Mouse (Mus musculus): ENCODE measurements around the gene Phf20. TPM values are rescaled to one million over a fixed set of nuclear protein-coding genes. Genes with fewer than 3 reads are reported as not detected.

The Phf20 gene
- polyA plus RNA-seq, 1 experiment from 2014 or later: 119 TPM

DNA sequence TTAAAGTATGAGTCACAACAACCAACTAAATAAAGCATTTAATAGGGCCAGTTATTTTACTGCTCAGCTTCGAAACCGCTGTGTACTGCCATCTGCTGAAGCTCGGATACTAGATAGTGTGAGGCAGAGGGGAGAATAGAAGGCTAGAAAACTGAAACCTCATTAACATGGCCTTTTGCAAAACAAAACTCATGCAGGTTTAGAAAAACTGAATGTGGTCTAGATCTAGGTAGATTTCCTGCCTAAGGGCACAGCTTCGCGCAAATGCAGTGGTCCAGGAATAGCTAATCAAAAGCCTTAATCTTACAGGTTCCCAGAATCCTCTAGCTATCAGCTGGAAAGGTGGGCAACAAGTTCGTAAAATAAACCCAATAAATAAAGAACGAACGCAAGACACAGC is 115.2 kb downstream of the Phf20 start:
- ATAC-seq (ENCODE audit: low read depth): no peak
- Histone ChIP-seq H3K4me1 (ENCODE audit: control insufficient read depth, insufficient read depth, low read length) (0 out of 2 replicates have a peak, but pooled peaks cover 2% of the 10 kb centered on the region), H3K9ac (replicated peaks; ENCODE audit: low read depth, low read length) (peak overlapping the region; percentile 94), H3K27ac (ENCODE audit: low read depth, low read length) (peak overlapping the region; percentile 93), H3K9me3 (ENCODE audit: control insufficient read depth, low read length) (no peaks in the 10 kb centered on the region), H3K27me3 (ENCODE audit: control insufficient read depth, insufficient read depth, low read length) (no peaks in the 10 kb centered on the region), H3K4me3 (ENCODE audit: low read depth, low read length) (peak overlapping the region; percentile 96), H3K4me2 (ENCODE audit: low read depth, low read length) (peak overlapping the region; percentile 91), H3K36me3 (ENCODE audit: control insufficient read depth, insufficient read depth, low read length) (no peaks in the 10 kb centered on the region)
- WGBS: 19% methylated on average over 8 of the region's 8 CpGs

DNA sequence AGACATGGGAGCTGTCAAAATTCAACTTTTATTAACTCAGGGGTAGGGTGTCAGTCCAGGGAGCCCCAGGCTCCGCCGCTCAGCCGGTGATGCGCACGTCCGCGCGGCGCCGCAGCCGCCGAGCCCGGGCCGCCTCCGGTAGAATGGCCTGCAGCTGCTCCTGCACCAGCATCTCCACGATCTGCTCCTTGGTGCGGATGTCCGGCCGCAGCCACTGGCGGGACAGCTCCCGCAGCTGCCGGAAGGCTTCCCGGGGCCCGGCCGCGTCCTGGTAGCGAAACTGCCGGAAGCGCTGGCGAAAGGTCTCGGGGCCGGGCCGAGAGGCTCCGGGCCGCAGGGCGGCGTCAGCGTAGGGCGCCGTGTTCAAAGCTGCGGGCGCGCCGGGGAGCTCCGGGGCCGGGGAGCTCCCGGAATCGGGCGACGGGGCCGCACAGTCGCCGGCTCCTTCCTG is 115.6 kb downstream of the Phf20 start:
- Histone ChIP-seq H3K4me1 (ENCODE audit: control insufficient read depth, insufficient read depth, low read length) (0 out of 2 replicates have a peak, but pooled peaks cover 2% of the 10 kb centered on the region), H3K27me3 (ENCODE audit: control insufficient read depth, insufficient read depth, low read length) (no peaks in the 10 kb centered on the region), H3K4me2 (ENCODE audit: low read depth, low read length) (peak overlapping the region; percentile 91), H3K27ac (ENCODE audit: low read depth, low read length) (peak overlapping the region; percentile 93), H3K4me3 (ENCODE audit: low read depth, low read length) (peak overlapping the region; percentile 96), H3K9me3 (ENCODE audit: control insufficient read depth, low read length) (no peaks in the 10 kb centered on the region), H3K9ac (replicated peaks; ENCODE audit: low read depth, low read length) (peak overlapping the region; percentile 94), H3K36me3 (ENCODE audit: control insufficient read depth, insufficient read depth, low read length) (no peaks in the 10 kb centered on the region)
- ATAC-seq (ENCODE audit: low read depth): peak; percentile 45
- under 1% methylated on average over 51 of the region's 53 CpGs for WGBS

DNA sequence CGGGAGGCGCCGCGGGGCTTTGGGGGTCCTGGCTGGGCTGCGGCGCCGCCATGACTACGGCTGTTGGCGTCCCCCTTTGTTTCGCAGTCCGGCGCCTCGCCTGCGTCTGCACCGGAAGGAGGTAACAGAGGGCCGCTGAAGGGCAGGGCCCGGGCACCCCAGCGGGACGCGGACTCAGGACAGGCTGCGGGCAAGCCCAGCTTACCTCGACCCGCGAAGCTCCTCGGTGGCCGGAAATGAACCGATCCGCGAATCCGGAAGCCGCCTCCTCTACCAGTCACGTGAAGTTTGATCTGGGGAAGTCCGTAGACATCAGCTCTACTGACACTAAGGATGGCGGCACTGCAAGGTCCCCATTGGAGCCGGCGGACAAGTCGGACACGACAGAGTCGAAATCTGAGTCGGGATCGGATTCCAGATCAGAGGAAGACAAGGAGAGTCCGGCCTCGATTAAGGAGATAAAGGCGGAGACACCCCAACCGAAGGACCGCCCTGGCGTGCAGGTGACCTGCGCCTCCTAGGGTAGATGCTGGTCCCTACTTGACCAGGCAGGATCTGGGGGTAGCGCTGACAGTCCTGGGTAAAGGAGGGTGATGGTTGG is 116.1 kb downstream of the Phf20 start, which contains the start of the genes Cnbd2 and Scand1:
Gene Cnbd2 (plus strand): TSS at position 3 of the 601 bp plus-strand sequence.
Gene Scand1 (minus strand): TSS at position 408 of the 601 bp plus-strand sequence.
- H3K4me1 ChIP-seq (ENCODE audit: control insufficient read depth, insufficient read depth, low read length): 0 out of 2 replicates have a peak, but pooled peaks cover 2% of the 10 kb centered on the region
- peak within 1 kb of the TSS; percentile 93 for H3K27ac ChIP-seq (ENCODE audit: low read depth, low read length)
- no peaks in the 10 kb centered on the region for H3K36me3 ChIP-seq (ENCODE audit: control insufficient read depth, insufficient read depth, low read length)
- WGBS: under 1% methylated on average over 46 of the region's 49 CpGs
- peak within 1 kb of the TSS; percentile 96 for H3K4me3 ChIP-seq (ENCODE audit: low read depth, low read length)
- H3K27me3 ChIP-seq (ENCODE audit: control insufficient read depth, insufficient read depth, low read length): no peaks in the 10 kb centered on the region
- H3K9me3 ChIP-seq (ENCODE audit: control insufficient read depth, low read length): no peaks in the 10 kb centered on the region
- H3K4me2 ChIP-seq (ENCODE audit: low read depth, low read length): peak within 1 kb of the TSS; percentile 91
- peak; percentile 94 for ATAC-seq (ENCODE audit: low read depth)
- peak within 1 kb of the TSS; percentile 94 for H3K9ac ChIP-seq (replicated peaks; ENCODE audit: low read depth, low read length)

DNA sequence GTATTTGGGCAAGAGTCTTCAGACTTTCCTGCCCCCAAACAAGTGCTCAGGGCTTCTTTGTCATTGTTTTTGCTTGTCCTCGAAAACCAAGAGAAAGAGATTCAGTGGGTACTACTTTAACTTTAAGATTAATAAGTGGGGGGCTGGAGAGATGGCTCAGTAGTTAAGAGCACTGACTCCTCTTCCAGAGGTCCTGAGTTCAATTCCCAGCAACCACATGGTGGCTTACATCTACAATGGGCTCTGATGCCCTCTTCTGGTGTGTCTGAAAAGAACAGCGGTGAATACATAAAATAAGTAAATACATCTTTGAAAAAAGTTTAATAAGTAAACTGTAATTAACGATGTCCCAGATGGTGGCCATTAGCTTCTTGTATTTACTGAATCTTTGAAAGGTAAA is 116.9 kb downstream of the Phf20 start:
- 57% methylated on average over 3 of the region's 3 CpGs for WGBS
- Histone ChIP-seq H3K27me3 (ENCODE audit: control insufficient read depth, insufficient read depth, low read length) (no peaks in the 10 kb centered on the region), H3K9ac (replicated peaks; ENCODE audit: low read depth, low read length) (no peak overlapping the region; the same call in 1 of the 2 replicates), H3K4me1 (ENCODE audit: control insufficient read depth, insufficient read depth, low read length) (0 out of 2 replicates have a peak, but pooled peaks cover 2% of the 10 kb centered on the region), H3K9me3 (ENCODE audit: control insufficient read depth, low read length) (no peaks in the 10 kb centered on the region), H3K4me2 (ENCODE audit: low read depth, low read length) (peak overlapping the region; percentile 91), H3K27ac (ENCODE audit: low read depth, low read length) (no peak overlapping the region), H3K4me3 (ENCODE audit: low read depth, low read length) (peak overlapping the region; percentile 96), H3K36me3 (ENCODE audit: control insufficient read depth, insufficient read depth, low read length) (no peaks in the 10 kb centered on the region)
- no peak for ATAC-seq (ENCODE audit: low read depth)

DNA sequence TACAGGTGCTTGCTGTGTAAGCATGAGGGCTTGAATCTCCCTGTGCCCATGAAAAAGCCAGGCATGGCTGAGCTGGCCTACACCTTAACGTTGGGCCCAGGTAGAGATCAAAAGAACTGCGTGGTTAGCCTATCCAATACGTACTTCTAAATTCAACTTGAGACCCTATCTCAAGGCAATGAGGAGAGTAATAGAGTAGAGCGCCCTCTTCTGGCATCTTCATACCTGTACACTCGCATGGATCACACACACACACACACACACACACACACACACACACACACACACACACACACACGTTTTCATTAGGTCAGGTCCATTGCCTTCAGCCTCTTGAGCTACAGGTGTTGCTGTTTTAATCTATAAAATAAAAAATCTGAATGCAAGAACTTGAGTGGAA is 118.5 kb downstream of the Phf20 start:
- Histone ChIP-seq H3K4me3 (ENCODE audit: low read depth, low read length) (no peak overlapping the region), H3K4me1 (ENCODE audit: control insufficient read depth, insufficient read depth, low read length) (0 out of 2 replicates have a peak, but pooled peaks cover 2% of the 10 kb centered on the region)

DNA sequence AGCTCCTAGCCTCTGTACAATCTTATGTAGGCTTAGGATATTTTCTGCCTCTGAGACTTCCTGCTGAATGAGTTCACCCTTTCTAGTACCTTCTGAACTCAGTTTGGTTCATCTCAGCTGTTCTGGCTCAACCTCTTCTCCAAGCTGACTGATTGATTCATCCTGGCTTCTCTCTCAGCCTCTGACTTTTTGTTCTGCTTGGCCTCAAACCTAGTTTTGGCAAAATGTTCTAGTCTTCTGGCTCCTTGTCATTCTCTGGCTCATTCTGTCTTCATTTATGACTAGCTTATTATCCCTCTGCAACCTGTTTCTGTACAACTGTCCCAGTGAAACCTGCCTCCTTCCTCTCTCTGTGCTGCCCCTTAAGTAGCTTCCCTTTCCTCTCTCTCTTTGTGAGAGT is 122.2 kb downstream of the Phf20 start:
- ATAC-seq (ENCODE audit: low read depth): no peak
- no peaks in the 10 kb centered on the region for H3K9me3 ChIP-seq (ENCODE audit: control insufficient read depth, low read length)
- no peak overlapping the region for H3K4me3 ChIP-seq (ENCODE audit: low read depth, low read length)
- no peak overlapping the region for H3K9ac ChIP-seq (replicated peaks; ENCODE audit: low read depth, low read length)
- H3K27ac ChIP-seq (ENCODE audit: low read depth, low read length): no peak overlapping the region
- H3K36me3 ChIP-seq (ENCODE audit: control insufficient read depth, insufficient read depth, low read length): no peaks in the 10 kb centered on the region
- no peak overlapping the region for H3K4me2 ChIP-seq (ENCODE audit: low read depth, low read length)
- H3K27me3 ChIP-seq (ENCODE audit: control insufficient read depth, insufficient read depth, low read length): no peaks in the 10 kb centered on the region
- no peaks in the 10 kb centered on the region for H3K4me1 ChIP-seq (ENCODE audit: control insufficient read depth, insufficient read depth, low read length)

More for the DNA sequence above, 118.5 kb downstream of the Phf20 start:
- Histone ChIP-seq H3K4me2 (ENCODE audit: low read depth, low read length) (no peak overlapping the region), H3K36me3 (ENCODE audit: control insufficient read depth, insufficient read depth, low read length) (no peaks in the 10 kb centered on the region), H3K9me3 (ENCODE audit: control insufficient read depth, low read length) (no peaks in the 10 kb centered on the region), H3K27me3 (ENCODE audit: control insufficient read depth, insufficient read depth, low read length) (no peaks in the 10 kb centered on the region), H3K9ac (replicated peaks; ENCODE audit: low read depth, low read length) (no peak overlapping the region), H3K27ac (ENCODE audit: low read depth, low read length) (no peak overlapping the region)
- WGBS: 93% methylated on average over 6 of the region's 6 CpGs
- ATAC-seq (ENCODE audit: low read depth): no peak

DNA sequence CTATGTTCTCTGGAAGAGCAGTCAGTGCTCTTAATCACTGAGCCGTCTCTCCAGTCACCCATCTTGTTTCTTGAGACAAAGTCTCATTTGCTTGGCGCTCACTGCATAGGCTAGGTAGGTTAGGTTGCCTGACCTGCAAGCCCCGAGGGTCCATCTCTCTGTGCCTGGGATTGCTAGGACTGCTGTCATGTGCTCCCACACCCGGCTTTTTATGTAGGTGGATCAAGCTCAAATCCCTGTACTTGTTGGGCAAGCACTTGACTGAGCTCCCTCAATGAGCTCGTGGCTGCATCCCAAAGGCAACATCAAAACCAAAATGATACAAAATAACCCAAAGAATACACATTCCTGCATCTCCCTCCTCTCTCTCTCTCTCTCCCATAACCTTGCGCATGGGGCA is 125.3 kb downstream of the Phf20 start:
- H3K9me3 ChIP-seq (ENCODE audit: control insufficient read depth, low read length): no peaks in the 10 kb centered on the region
- no peak overlapping the region for H3K9ac ChIP-seq (replicated peaks; ENCODE audit: low read depth, low read length)
- no peaks in the 10 kb centered on the region for H3K27me3 ChIP-seq (ENCODE audit: control insufficient read depth, insufficient read depth, low read length)
- H3K4me2 ChIP-seq (ENCODE audit: low read depth, low read length): no peak overlapping the region
- 88% methylated on average over 6 of the region's 6 CpGs for WGBS
- no peaks in the 10 kb centered on the region for H3K4me1 ChIP-seq (ENCODE audit: control insufficient read depth, insufficient read depth, low read length)
- H3K4me3 ChIP-seq (ENCODE audit: low read depth, low read length): no peak overlapping the region
- H3K27ac ChIP-seq (ENCODE audit: low read depth, low read length): no peak overlapping the region
- no peaks in the 10 kb centered on the region for H3K36me3 ChIP-seq (ENCODE audit: control insufficient read depth, insufficient read depth, low read length)
- no peak for ATAC-seq (ENCODE audit: low read depth)

DNA sequence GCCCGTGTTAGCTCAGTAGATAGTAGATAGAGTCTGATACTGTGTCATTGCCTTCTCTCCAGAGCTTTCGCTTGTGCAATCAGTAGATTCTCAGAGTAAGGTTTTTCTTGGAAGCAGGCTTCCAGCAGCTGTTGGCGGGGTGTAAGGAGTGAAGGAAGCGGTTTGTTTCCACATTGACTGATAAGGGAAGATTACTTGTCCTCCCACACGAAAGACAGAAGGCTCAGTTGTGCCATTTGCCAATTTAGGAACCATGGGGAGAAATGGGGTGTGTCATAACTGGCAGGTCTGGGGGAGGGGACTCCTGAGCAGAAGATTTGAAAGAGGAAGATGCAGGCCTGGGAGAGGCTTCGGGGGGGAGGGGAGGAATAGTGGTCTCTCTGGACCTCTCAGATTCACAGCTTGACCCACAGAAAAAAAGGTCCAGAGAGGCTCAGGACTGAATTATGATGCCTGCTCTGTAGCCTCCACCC is 127.9 kb downstream of the Phf20 start:
- H3K9me3 ChIP-seq (ENCODE audit: control insufficient read depth, low read length): no peaks in the 10 kb centered on the region
- H3K4me3 ChIP-seq (ENCODE audit: low read depth, low read length): no peak overlapping the region
- ATAC-seq (ENCODE audit: low read depth): no peak
- WGBS: 75% methylated on average over 6 of the region's 6 CpGs
- H3K27me3 ChIP-seq (ENCODE audit: control insufficient read depth, insufficient read depth, low read length): no peaks in the 10 kb centered on the region
- H3K27ac ChIP-seq (ENCODE audit: low read depth, low read length): no peak overlapping the region
- no peak overlapping the region for H3K9ac ChIP-seq (replicated peaks; ENCODE audit: low read depth, low read length)
- no peaks in the 10 kb centered on the region for H3K36me3 ChIP-seq (ENCODE audit: control insufficient read depth, insufficient read depth, low read length)
- no peaks in the 10 kb centered on the region for H3K4me1 ChIP-seq (ENCODE audit: control insufficient read depth, insufficient read depth, low read length)
- no peak overlapping the region for H3K4me2 ChIP-seq (ENCODE audit: low read depth, low read length)

DNA sequence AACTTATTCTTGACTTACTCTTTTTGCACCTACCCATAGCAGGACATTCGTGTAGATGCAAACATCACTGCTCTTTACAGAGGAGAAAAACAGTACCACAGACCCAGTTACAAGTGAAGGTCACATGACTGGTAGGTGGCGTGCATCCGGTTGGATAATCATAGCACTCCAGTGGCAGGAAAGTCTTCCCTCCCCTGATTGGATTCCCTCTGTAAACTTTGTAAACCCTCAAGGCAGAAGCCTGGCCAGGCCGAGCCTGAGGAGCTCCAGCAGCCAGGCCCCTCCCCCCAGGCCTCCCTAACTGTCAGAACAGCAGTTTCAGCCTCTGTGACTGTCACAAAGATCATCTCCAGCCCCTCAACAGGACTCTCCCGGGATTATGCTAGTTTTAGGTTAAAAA is 128.4 kb downstream of the Phf20 start:
- ATAC-seq (ENCODE audit: low read depth): no peak
- H3K27ac ChIP-seq (ENCODE audit: low read depth, low read length): no peak overlapping the region
- no peak overlapping the region for H3K9ac ChIP-seq (replicated peaks; ENCODE audit: low read depth, low read length)
- no peak overlapping the region for H3K4me3 ChIP-seq (ENCODE audit: low read depth, low read length)
- no peaks in the 10 kb centered on the region for H3K9me3 ChIP-seq (ENCODE audit: control insufficient read depth, low read length)
- H3K4me1 ChIP-seq (ENCODE audit: control insufficient read depth, insufficient read depth, low read length): no peaks in the 10 kb centered on the region
- no peaks in the 10 kb centered on the region for H3K36me3 ChIP-seq (ENCODE audit: control insufficient read depth, insufficient read depth, low read length)
- 64% methylated on average over 5 of the region's 5 CpGs for WGBS
- H3K4me2 ChIP-seq (ENCODE audit: low read depth, low read length): no peak overlapping the region
- no peaks in the 10 kb centered on the region for H3K27me3 ChIP-seq (ENCODE audit: control insufficient read depth, insufficient read depth, low read length)

Data from neural tube, embryonic 14.5 days (tissue).